ENCODE assay signal across 16 mouse cellular contexts in the genomic region with DNA sequence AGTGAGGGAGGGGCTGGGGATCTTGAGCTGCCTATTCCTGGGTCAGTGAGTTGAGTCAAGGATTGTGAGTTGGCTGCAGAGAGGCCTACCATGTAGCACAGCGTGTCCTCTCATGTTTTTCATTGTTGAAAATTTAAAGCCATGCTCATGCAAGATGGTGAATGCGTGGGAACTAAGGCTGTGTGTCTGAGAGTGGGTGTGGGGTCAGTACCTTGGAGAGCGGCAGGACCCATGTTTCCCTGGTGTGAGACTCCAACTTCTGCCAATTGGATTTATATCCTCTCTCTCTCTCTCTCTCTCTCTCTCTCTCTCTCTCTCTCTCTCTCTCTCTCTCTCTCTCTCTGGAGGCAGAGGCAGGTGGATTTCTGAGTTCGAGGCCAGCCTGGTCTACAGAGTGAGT. TPM values are rescaled to one million over a fixed set of nuclear protein-coding genes. Genes with fewer than 3 reads are reported as not detected.
DNase-seq lines count a peak whose midpoint lies in the region.
"Had no signal": no experiment of that assay in that cellular context is flagged by ENCODE, and none has a peak within 500 bp of the region (broad histone marks: within the 10 kb centered on the region; RNA-seq: fewer than 3 reads in every experiment).

No protein-coding gene starts in this region.

- H3K27me3 ChIP-seq in splenic B cell, adult 2 months (ENCODE audit: control insufficient read depth, insufficient read depth, low read length, poor library complexity, severe bottlenecking) = no peaks in the 10 kb centered on the region
- H3K27me3 ChIP-seq: CH12.LX; embryonic facial prominence, embryonic 13.5 days; forebrain, embryonic 12.5 days; heart, embryonic 12.5 days had no signal

- no peaks in the 10 kb centered on the region for H3K36me3 ChIP-seq in splenic B cell, adult 2 months (ENCODE audit: control insufficient read depth, insufficient read depth, low read length, poor library complexity, severe bottlenecking)

- peak; percentile 27 for DNase-seq in kidney, postnatal 10 days
- DNase-seq in kidney, adult 8-10 months = no peak
- DNase-seq in 3T3-L1 (ENCODE audit: low read depth, low spot score) (peak; percentile 26), R1 (ENCODE audit: low read depth, low spot score) (peak; percentile 37)
- peak; percentile 18 for DNase-seq in splenic B cell, adult 2 months (ENCODE audit: low read depth, low spot score)
- no peak for DNase-seq in right cerebral cortex, adult 18-20 months
- DNase-seq in adrenal gland, adult 2 months = no peak
- DNase-seq: adrenal gland, postnatal 14 days; cerebellum, adult 18-20 months; cerebellum, adult 9-11 months; cerebellum, postnatal 36 days; gastrocnemius, postnatal 14 days had no signal

RNA-seq across cellular contexts. Expression of a gene that starts 11.3 kb away (rescaled TPM):
- total RNA-seq in adrenal gland, adult 2 months (2021) = 100 to 1,000 TPM; 115 to 143 TPM
- polyA plus RNA-seq in adrenal gland, adult 2 months (2012; rRNA removed) = 164 and 165 TPM in 2 replicates

RNA-seq across cellular contexts. Expression of a gene that starts 23.7 kb away (rescaled TPM):
- 10 to 100 TPM; 76.9 to 98.1 TPM for total RNA-seq in adrenal gland, adult 2 months (2021)
- polyA plus RNA-seq in adrenal gland, adult 2 months (2012; rRNA removed) = 138 and 165 TPM in 2 replicates

RNA-seq across cellular contexts. Expression of a gene that starts 27.6 kb away (rescaled TPM):
- 1,000 to 10,000 TPM; 1,105 to 1,118 TPM for total RNA-seq in adrenal gland, adult 2 months (2021)
- 1,670 and 1,938 TPM in 2 replicates for polyA plus RNA-seq in adrenal gland, adult 2 months (2012; rRNA removed)

RNA-seq across cellular contexts. Expression of a gene that starts 34.1 kb away (rescaled TPM):
- total RNA-seq in adrenal gland, adult 2 months (2021) = 1,000 to 10,000 TPM in 1 of 2 experiments, 100 to 1,000 TPM in 1; 204 to 1,066 TPM
- polyA plus RNA-seq in adrenal gland, adult 2 months (2012; rRNA removed) = 76.5 and 212 TPM in 2 replicates
- total RNA-seq: CH12.LX had no signal

RNA-seq across cellular contexts. Expression of a gene that starts 44.3 kb away (rescaled TPM):
- 10 to 100 TPM; 35.9 to 61.1 TPM for total RNA-seq in adrenal gland, adult 2 months (2021)
- 103 and 108 TPM in 2 replicates for polyA plus RNA-seq in adrenal gland, adult 2 months (2012; rRNA removed)

Comparison
In these comparisons a context has a peak if more than half of its experiments do, and no peak if none do; other contexts are left out.
1. DNase-seq: peak in kidney, postnatal 10 days (single experiment), 3T3-L1 (single experiment), R1 (single experiment) and splenic B cell, adult 2 months (single experiment); none in kidney, adult 8-10 months (0 of 2), right cerebral cortex, adult 18-20 months (single experiment) and adrenal gland, adult 2 months (single experiment).